Mouse (Mus musculus) left cerebral cortex, postnatal 4 days (tissue): ENCODE measurements at regions not wholly inside any gene's neighbourhood (a gene's known extent, or its start where the extent isn't known, plus 50 kb on each side); places are given as distances from the start of the nearest gene placed in this dataset.

Experiments used
- DNase-seq: peaks from one replicate; pipeline ENCODE4 v3.0.0-alpha.2; 2022
- intact Hi-C: fragments of 180-260 bp; cut with DNase I; formaldehyde crosslinking; loops from one replicate; pipeline ENCODE4 v1.15.1; 2025

DNA sequence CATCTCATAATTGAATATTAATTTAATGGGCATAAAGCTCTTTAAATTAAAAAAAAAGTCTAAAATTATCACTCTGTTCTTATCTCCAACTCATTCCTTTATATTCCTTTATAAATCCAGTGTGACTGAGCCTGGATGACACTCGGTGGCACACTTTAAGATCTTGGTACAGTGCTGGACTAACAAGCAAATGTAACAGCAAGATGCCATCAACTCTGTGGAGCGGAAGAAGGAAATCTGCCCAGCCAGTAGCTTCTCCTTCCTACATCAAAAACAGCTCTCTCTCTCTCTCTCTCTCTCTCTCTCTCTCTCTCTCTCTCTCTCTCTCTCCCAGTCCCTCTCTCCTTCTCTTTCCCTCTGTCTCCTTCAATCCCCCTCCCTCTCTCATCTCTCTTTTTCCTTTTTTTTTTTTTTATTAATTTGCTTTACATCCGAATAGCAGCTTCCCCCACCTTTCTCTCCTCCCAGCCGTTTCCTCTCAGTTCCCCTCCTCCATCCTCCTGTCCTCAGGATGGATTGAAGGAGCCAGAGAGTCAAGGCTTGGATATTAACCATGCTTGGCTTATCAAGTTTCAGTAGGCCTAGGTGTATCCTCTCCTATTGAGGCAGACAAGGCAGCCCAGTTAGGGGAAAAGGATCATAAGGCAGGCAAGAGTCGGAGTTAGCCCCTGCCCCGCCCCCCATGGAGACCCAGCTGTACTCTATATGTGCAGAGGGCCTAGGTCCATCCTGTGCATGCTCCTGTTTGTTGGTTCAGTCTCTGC is 130.4 kb upstream of the Tmtc2 start:
- peak; percentile 20 for DNase-seq
- intact Hi-C loops: no loop called here

DNA sequence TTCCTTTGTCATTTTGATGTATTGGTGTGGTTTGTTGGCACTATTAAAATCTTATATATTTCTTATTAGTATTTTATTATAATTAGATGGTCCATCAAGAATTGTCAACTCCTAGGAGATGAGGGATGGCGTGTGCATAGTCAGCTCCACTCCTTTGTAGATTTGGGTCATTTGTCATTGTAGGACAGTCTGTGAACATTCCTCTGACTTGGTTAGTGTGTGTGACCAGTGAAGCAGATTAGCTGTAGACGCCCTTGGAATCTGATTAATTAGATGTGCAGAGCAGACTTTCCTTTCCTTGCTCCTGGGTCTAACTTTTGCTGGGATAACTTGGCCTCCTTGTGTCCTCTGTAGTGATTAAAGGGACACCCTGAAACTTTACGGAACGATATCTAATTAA is 118.9 kb upstream of the Tmtc2 start:
- DNase-seq: no peak
- intact Hi-C loops: no loop called here

DNA sequence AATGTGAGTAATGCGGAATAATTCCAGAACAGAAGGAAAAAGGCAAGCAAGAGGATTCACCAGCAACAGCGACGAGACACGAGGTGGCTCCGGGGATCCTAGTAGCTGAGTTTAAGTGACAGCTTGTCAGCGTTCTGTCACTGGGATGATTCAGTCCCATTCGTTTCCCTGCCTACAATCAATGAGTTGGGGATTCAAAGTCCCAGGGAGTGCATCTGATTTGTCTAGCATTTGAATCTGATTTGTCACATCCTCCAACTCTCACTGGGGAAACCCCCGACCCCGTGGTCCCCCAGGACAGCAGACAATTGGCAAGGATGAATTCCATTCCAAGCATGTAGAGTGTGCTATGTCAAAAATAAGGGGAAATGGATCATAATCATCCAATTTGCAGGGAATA is 115.1 kb upstream of the Tmtc2 start:
- intact Hi-C loops: no loop called here
- DNase-seq: peak; percentile 8

DNA sequence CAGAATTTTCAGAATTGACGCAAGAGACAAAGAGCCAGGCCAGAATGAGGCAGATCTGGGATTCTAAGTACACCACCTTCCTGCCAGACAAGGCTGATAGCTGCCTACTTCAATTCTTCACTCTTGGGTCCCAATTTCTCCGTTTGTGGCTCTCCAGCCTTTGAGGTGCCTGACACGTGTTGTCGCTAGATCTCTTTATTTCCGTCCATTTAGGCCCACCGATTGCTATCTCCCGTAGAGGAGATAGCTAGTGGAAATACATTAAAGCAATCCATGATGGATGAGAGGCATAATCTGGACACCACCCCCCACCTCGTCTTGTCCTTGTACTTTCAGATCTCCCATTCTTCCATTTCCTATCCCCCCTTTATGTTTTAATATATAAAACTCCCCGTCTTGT is 114.6 kb upstream of the Tmtc2 start:
- intact Hi-C loops: no loop called here
- no peak for DNase-seq

DNA sequence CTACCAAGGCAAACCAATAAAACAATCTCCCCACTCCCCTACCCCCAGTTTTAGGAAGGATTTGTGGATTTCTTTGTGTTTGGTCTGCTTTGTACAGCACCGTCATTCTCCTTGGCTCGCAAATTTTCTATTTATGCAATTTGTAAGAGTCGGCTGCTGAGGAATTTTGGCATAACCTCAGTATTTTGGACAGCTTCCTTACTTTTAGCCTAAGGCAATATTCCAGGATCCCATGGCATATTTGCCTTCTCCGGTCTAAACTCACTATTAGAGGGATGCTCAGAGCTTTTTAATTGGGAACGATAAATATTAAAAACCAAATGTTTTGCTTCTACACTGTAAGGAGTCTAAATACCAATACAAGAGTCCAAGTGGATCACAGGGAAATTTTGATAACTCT is 112.6 kb upstream of the Tmtc2 start:
- DNase-seq: no peak
- intact Hi-C loops: no loop called here

DNA sequence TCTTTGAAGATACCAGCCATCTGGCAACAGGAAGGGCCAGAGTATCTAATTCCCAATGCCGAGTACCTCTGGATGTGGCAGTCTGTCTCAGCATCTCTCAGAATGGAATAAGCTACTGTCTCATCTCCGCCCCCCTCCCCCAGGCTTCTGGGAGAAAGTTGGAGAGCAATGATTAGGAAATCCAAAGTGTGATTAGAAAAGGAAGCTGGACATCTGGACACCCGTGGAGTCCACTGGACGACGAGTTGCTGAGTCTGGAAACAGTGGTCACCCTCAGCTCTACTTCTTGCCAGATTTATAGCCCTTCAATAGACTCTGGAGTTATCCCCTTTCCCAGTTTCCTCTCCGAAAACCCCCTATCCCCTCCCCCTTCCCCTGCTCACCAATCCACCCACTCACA is 105.3 kb upstream of the Tmtc2 start:
- DNase-seq: no peak
- intact Hi-C loops: no loop called here

DNA sequence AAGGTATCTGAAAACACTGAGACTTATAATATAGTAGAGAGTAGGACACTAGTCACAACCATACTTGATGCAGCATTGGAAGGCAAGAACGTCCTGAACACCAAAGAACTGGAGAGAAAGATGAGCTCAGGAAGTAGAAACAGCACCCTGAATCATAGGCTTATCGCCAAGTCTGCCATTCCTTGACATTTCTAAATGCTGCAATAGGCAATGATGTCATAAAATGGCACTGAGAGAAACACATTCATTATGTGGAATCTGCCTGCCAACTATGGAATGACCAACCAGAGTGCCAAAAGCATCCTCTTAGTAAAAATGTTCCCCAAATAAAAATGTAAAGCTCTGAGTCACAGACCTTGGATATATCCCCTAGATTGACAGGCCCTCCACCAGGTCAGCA is 92.7 kb upstream of the Tmtc2 start:
- DNase-seq: no peak
- intact Hi-C loops: no loop called here

DNA sequence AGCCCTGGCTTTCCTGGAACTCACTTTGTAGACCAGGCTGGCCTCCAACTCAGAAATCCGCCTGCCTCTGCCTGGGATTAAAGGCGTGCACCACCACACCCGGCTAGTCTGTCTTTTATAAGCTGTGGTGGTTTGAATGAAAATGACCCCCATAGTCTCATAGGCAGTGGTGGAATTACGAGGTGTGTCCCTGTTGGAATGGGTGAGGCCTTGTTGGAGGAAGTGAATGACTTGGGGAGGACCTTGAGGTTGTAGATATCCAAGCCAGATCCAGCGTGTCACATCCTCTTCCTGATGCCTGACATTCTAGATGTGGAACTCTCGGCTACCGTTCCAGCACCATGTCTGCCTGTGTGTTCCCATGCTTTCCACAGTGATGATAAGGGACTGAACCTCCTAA is 86.5 kb upstream of the Tmtc2 start:
- DNase-seq: no peak
- intact Hi-C loops: no loop called here

DNA sequence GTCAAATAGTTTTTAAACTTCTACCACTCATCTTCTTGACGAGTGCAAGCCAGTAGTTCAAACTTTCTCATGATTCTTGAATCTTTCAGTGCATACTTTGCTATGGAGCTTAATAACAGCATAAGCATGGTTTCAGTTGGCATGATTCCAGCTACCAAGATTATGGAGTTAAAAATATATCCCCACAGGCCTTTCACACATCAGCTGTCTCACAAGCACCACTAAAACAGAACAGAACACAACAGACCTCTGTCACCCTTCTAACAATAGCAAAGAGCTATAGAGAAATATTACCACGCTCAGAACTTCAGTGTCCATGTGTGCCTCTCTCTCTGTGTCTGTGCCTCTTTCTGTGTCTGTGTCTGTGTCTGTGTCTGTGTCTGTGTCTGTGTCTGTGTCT is 82.5 kb upstream of the Tmtc2 start:
- DNase-seq: no peak
- intact Hi-C loops: no loop called here

DNA sequence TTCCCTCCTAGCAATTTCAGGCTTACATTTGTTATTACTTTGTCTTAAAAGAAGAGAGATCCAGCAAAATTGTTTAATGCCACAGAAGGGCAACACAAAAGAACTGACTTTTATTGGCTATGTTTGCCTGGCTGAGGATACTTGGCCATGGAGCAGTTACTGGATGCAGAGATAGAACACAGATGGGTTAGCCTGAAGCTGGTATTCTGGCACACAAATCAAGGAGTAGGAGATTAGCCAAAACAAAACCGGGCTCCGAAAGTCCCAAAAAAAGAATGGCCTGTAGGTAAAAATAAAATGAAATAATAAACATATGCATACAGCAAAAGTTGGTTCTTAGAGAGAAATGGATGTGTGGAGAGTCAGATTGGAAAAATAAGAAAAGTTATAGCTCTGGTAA is 78.2 kb upstream of the Tmtc2 start:
- no peak for DNase-seq
- intact Hi-C loops: no loop called here

DNA sequence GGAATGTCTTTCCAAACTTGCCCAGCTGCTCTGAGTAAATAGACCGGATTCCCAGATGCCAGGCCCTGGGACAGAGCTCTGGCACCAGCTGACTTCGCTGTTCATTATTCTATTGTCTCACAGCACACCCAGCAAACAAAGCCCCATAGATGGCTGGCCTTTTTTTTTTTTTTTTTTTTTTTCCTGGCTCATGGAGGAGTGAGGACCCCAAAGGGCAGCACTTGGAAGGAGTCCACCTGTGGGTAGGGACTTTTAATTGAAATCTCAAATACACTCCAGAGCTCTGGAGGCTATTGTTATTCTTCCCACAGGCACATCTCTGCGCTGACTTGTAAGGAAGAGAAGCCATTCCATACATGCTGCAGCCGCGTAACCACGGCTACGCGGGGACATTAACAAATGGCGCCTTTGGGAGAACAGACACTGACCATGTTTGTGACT is 64.8 kb upstream of the Tmtc2 start:
- peak; percentile 45 for DNase-seq
- intact Hi-C loops: no loop called here

DNA sequence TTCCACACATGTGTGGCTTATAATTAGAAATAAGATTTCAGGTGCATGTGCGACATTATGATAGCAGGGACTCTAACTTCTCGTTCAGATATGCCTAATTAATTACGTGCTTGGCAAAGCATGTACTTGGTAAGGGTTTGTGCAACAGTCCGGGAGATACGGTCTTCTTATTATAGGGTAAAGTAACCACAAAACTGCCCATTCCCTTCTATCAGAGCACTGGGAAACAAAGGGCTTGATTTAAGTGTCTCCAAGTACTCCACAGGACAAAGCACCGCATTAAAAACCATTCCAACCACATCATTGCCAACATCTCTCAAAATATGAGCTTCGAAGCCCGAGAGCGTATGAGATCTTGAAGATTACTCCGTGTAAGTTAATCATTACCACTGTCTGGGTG is 64.2 kb upstream of the Tmtc2 start:
- intact Hi-C loops: no loop called here
- DNase-seq: no peak

DNA sequence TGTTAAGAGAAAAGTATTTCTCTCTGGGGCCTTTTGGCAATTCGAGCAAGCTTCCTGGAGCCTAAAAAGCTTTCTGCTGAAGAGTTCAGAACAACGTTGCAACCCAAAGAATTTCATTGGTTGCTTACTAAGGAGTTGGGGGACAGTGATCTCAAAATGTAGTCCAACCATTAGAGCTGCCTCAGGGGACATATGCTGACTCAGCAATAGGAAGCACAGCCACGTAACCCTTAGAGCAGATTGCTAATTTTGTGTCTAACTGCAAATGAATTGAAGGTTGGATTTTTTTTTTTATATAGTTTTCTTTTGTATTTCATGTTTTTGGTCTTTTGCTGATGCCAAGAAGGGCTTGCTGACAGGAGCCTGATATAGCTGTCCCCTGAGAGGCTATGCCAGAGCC is 52.6 kb upstream of the Tmtc2 start:
- no peak for DNase-seq
- intact Hi-C loops: no loop called here

DNA sequence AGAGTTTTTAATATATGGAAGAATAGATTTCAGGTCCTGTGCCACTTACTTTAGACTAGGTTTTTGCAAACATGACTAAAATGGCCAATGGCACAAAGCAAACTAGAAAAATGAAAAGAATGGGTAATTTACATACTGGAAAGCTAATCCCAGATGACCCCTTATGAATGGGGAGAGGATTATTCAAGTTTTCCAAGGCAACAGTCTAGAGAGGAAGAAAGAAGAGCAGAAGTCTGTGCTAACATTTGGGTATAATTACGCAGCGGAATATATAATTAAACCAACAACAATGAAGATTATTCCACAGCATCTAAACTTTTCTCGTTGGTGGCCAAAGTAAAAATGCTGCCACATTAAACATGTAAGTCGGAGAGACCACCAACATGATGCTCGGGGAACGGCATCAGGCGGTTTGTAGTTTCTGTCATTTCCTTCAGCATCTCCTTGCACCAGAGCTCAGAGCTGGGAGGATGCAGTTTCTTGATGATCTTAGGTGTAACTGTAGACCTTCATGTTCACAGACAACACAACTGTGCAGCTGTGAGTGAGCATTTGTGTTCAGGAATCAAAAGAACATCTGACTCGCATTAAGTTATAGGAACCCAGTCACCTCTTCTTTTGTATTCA is 51.2 kb upstream of the Tmtc2 start:
- DNase-seq: no peak
- intact Hi-C loops: no loop called here
